In the genomic region with DNA sequence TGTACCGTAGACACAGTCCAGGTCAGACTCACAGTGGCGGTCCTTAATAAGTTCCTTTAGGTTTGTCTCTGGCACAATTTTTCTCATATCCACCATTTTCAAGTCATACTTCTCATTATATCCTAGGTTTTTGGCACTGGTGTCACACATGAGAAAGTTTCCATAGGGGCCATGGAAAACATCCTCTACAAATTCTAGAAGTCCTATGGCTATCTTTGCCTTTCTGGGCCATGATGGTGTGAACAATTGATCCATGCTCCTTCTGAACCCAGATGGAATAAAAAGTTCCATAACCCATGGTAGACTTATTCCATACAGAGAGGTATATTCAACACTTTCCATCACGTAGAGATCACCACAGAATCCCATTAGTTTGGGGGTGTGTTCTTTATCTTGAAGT, we compare ENCODE assay signal across 21 mouse cellular contexts.
"Had no signal": no experiment of that assay in that cellular context is flagged by ENCODE, and none has a peak within 500 bp of the region (broad histone marks: within the 10 kb centered on the region; RNA-seq: fewer than 3 reads in every experiment).

No protein-coding gene starts in this region.

- H3K9me3 ChIP-seq: intestine, embryonic 15.5 days; limb, embryonic 12.5 days; liver, embryonic 12.5 days; liver, embryonic 15.5 days; lung, embryonic 15.5 days; neural tube, embryonic 12.5 days; neural tube, embryonic 15.5 days; stomach, embryonic 15.5 days had no signal

- DNase-seq: kidney, adult 2 months; kidney, postnatal 14 days; kidney, postnatal 4 days; layer of hippocampus, adult 9-11 months; liver; lung, postnatal 10 days; lung, postnatal 4 days; midbrain, embryonic 14.5 days; retina, postnatal 1 day; spleen, adult 18-20 months; thymus, postnatal 25 days had no signal

- H3K4me2 ChIP-seq: intestine, embryonic 15.5 days; limb, embryonic 12.5 days; liver, embryonic 12.5 days; liver, embryonic 15.5 days; lung, embryonic 15.5 days; midbrain, embryonic 11.5 days; neural tube, embryonic 12.5 days; neural tube, embryonic 15.5 days; stomach, embryonic 15.5 days had no signal

- H3K4me3 ChIP-seq: intestine, embryonic 15.5 days; layer of hippocampus, adult 2 months; limb, embryonic 12.5 days; liver, embryonic 12.5 days; liver, embryonic 15.5 days; lung, embryonic 15.5 days; neural tube, embryonic 12.5 days; neural tube, embryonic 15.5 days; stomach, embryonic 15.5 days had no signal

- H3K27ac ChIP-seq: intestine, embryonic 15.5 days; layer of hippocampus, adult 2 months; limb, embryonic 12.5 days; liver, embryonic 12.5 days; liver, embryonic 15.5 days; lung, embryonic 15.5 days; neural tube, embryonic 12.5 days; neural tube, embryonic 15.5 days; stomach, embryonic 15.5 days had no signal

- ATAC-seq: liver, embryonic 12.5 days had no signal

- H3K9ac ChIP-seq: intestine, embryonic 15.5 days; limb, embryonic 12.5 days; liver, embryonic 12.5 days; liver, embryonic 15.5 days; lung, embryonic 15.5 days; neural tube, embryonic 12.5 days; neural tube, embryonic 15.5 days; stomach, embryonic 15.5 days had no signal

- H3K4me1 ChIP-seq: intestine, embryonic 15.5 days; limb, embryonic 12.5 days; liver, embryonic 12.5 days; liver, embryonic 15.5 days; lung, embryonic 15.5 days; neural tube, embryonic 12.5 days; neural tube, embryonic 15.5 days; stomach, embryonic 15.5 days had no signal

- H3K27me3 ChIP-seq: intestine, embryonic 15.5 days; limb, embryonic 12.5 days; liver, embryonic 12.5 days; liver, embryonic 15.5 days; lung, embryonic 15.5 days; neural tube, embryonic 12.5 days; neural tube, embryonic 15.5 days; stomach, embryonic 15.5 days had no signal
